Mouse (Mus musculus): ENCODE data around the gene Nacc2. TPM values are rescaled to one million over a fixed set of nuclear protein-coding genes. Genes with fewer than 3 reads are reported as not detected.

The Nacc2 gene
- polyA plus RNA-seq, 1 experiment, result 51.2 TPM

- H3K27me3 ChIP-seq (ENCODE audit: control insufficient read depth, insufficient read depth, low read length), result no peaks in the 10 kb centered on the region
- no peak overlapping the region for H3K4me3 ChIP-seq (ENCODE audit: low read depth, low read length)
- peaks cover 5% of the 10 kb centered on the region; the same call in 1 of the 2 replicates for H3K36me3 ChIP-seq (ENCODE audit: control insufficient read depth, insufficient read depth, low read length)
- H3K27ac ChIP-seq (ENCODE audit: insufficient read depth, low read depth, low read length), result no peak overlapping the region
- H3K4me1 ChIP-seq (ENCODE audit: control insufficient read depth, insufficient read depth, insufficient read length, low read length), result no peaks in the 10 kb centered on the region
- TF ChIP-seq CTCF (IDR thresholded peaks at IDR 0.05; ENCODE audit: extremely low read depth, insufficient read length, insufficient replicate concordance, low read depth, low read length) (no peak), POLR2A (IDR thresholded peaks at IDR 0.05; ENCODE audit: low read depth, low read length) (no peak)
- 75% methylated on average over 7 of the region's 7 CpGs for WGBS
Measured at GRCm38 (mm10) chr2:26068175-26068574, 54.8 kb downstream of the Nacc2 start.

GRCm38 (mm10) chr2:26066527-26066926 is 56.5 kb downstream of the Nacc2 start:
- Histone ChIP-seq H3K4me3 (ENCODE audit: low read depth, low read length) (no peak overlapping the region), H3K27ac (ENCODE audit: insufficient read depth, low read depth, low read length) (no peak overlapping the region), H3K27me3 (ENCODE audit: control insufficient read depth, insufficient read depth, low read length) (no peaks in the 10 kb centered on the region), H3K4me1 (ENCODE audit: control insufficient read depth, insufficient read depth, insufficient read length, low read length) (0 out of 2 replicates have a peak, but pooled peaks cover 2% of the 10 kb centered on the region), H3K36me3 (ENCODE audit: control insufficient read depth, insufficient read depth, low read length) (peaks cover 9% of the 10 kb centered on the region; the same call in 1 of the 2 replicates)
- WGBS, result 80% methylated on average over 14 of the region's 14 CpGs
- no peak for TF ChIP-seq POLR2A (IDR thresholded peaks at IDR 0.05; ENCODE audit: low read depth, low read length)
- TF ChIP-seq CTCF (IDR thresholded peaks at IDR 0.05; ENCODE audit: extremely low read depth, insufficient read length, insufficient replicate concordance, low read depth, low read length), result no peak

- Histone ChIP-seq H3K27ac (ENCODE audit: insufficient read depth, low read depth, low read length) (no peak overlapping the region), H3K4me1 (ENCODE audit: control insufficient read depth, insufficient read depth, insufficient read length, low read length) (0 out of 2 replicates have a peak, but pooled peaks cover 2% of the 10 kb centered on the region), H3K27me3 (ENCODE audit: control insufficient read depth, insufficient read depth, low read length) (no peaks in the 10 kb centered on the region), H3K36me3 (ENCODE audit: control insufficient read depth, insufficient read depth, low read length) (peaks cover 27% of the 10 kb centered on the region), H3K4me3 (ENCODE audit: low read depth, low read length) (no peak overlapping the region)
- WGBS, result 84% methylated on average over 13 of the region's 13 CpGs
- TF ChIP-seq CTCF (IDR thresholded peaks at IDR 0.05; ENCODE audit: extremely low read depth, insufficient read length, insufficient replicate concordance, low read depth, low read length), result no peak
- no peak for TF ChIP-seq POLR2A (IDR thresholded peaks at IDR 0.05; ENCODE audit: low read depth, low read length)
Measured at GRCm38 (mm10) chr2:26062742-26063427, 60.1 kb downstream of the Nacc2 start.

GRCm38 (mm10) chr2:26062241-26062640 is 60.8 kb downstream of the Nacc2 start:
- peaks cover 27% of the 10 kb centered on the region for H3K36me3 ChIP-seq (ENCODE audit: control insufficient read depth, insufficient read depth, low read length)
- peak overlapping the region; percentile 60; the same call in 1 of the 2 replicates for H3K27ac ChIP-seq (ENCODE audit: insufficient read depth, low read depth, low read length)
- TF ChIP-seq CTCF (IDR thresholded peaks at IDR 0.05; ENCODE audit: extremely low read depth, insufficient read length, insufficient replicate concordance, low read depth, low read length) (no peak), POLR2A (IDR thresholded peaks at IDR 0.05; ENCODE audit: low read depth, low read length) (no peak)
- H3K4me1 ChIP-seq (ENCODE audit: control insufficient read depth, insufficient read depth, insufficient read length, low read length), result 0 out of 2 replicates have a peak, but pooled peaks cover 2% of the 10 kb centered on the region
- no peak overlapping the region for H3K4me3 ChIP-seq (ENCODE audit: low read depth, low read length)
- 59% methylated on average over 4 of the region's 4 CpGs for WGBS
- H3K27me3 ChIP-seq (ENCODE audit: control insufficient read depth, insufficient read depth, low read length), result no peaks in the 10 kb centered on the region

GRCm38 (mm10) chr2:26061018-26061666 is 61.9 kb downstream of the Nacc2 start:
- WGBS, result 80% methylated on average over 21 of the region's 21 CpGs
- Histone ChIP-seq H3K27me3 (ENCODE audit: control insufficient read depth, insufficient read depth, low read length) (no peaks in the 10 kb centered on the region), H3K4me3 (ENCODE audit: low read depth, low read length) (peak overlapping the region; percentile 34), H3K36me3 (ENCODE audit: control insufficient read depth, insufficient read depth, low read length) (peaks cover 27% of the 10 kb centered on the region), H3K27ac (ENCODE audit: insufficient read depth, low read depth, low read length) (peak overlapping the region; percentile 60), H3K4me1 (ENCODE audit: control insufficient read depth, insufficient read depth, insufficient read length, low read length) (0 out of 2 replicates have a peak, but pooled peaks cover 2% of the 10 kb centered on the region)
- TF ChIP-seq POLR2A (IDR thresholded peaks at IDR 0.05; ENCODE audit: low read depth, low read length) (no peak; the same call in 1 of the 2 replicates), CTCF (IDR thresholded peaks at IDR 0.05; ENCODE audit: extremely low read depth, insufficient read length, insufficient replicate concordance, low read depth, low read length) (no peak)

GRCm38 (mm10) chr2:26057053-26057452 is 66.0 kb downstream of the Nacc2 start:
- Histone ChIP-seq H3K27me3 (ENCODE audit: control insufficient read depth, insufficient read depth, low read length) (no peaks in the 10 kb centered on the region), H3K36me3 (ENCODE audit: control insufficient read depth, insufficient read depth, low read length) (peaks cover 23% of the 10 kb centered on the region), H3K27ac (ENCODE audit: insufficient read depth, low read depth, low read length) (no peak overlapping the region), H3K4me3 (ENCODE audit: low read depth, low read length) (no peak overlapping the region), H3K4me1 (ENCODE audit: control insufficient read depth, insufficient read depth, insufficient read length, low read length) (no peaks in the 10 kb centered on the region)
- no peak for TF ChIP-seq POLR2A (IDR thresholded peaks at IDR 0.05; ENCODE audit: low read depth, low read length)
- TF ChIP-seq CTCF (IDR thresholded peaks at IDR 0.05; ENCODE audit: extremely low read depth, insufficient read length, insufficient replicate concordance, low read depth, low read length), result no peak
- WGBS, result 78% methylated on average over 7 of the region's 7 CpGs

- H3K27me3 ChIP-seq (ENCODE audit: control insufficient read depth, insufficient read depth, low read length), result no peaks in the 10 kb centered on the region
- H3K4me3 ChIP-seq (ENCODE audit: low read depth, low read length), result no peak overlapping the region
- H3K36me3 ChIP-seq (ENCODE audit: control insufficient read depth, insufficient read depth, low read length), result peaks cover 17% of the 10 kb centered on the region
- 74% methylated on average over 5 of the region's 5 CpGs for WGBS
- no peak for TF ChIP-seq CTCF (IDR thresholded peaks at IDR 0.05; ENCODE audit: extremely low read depth, insufficient read length, insufficient replicate concordance, low read depth, low read length)
- TF ChIP-seq POLR2A (IDR thresholded peaks at IDR 0.05; ENCODE audit: low read depth, low read length), result no peak
- H3K4me1 ChIP-seq (ENCODE audit: control insufficient read depth, insufficient read depth, insufficient read length, low read length), result no peaks in the 10 kb centered on the region
- no peak overlapping the region for H3K27ac ChIP-seq (ENCODE audit: insufficient read depth, low read depth, low read length)
Measured at GRCm38 (mm10) chr2:26056226-26056625, 66.8 kb downstream of the Nacc2 start.

All from small intestine, adult 2 months (tissue).